Mouse (Mus musculus): ENCODE results near the gene Gna15. TPM values are rescaled to one million over a fixed set of nuclear protein-coding genes. Genes with fewer than 3 reads are reported as not detected.

Gene Gna15
- polyA plus RNA-seq, 1 experiment, result not detected

- H3K36me3 ChIP-seq (ENCODE audit: control insufficient read depth, insufficient read depth), result no peaks in the 10 kb centered on the region
- H3K4me2 ChIP-seq (ENCODE audit: low read depth), result no peak overlapping the region
- H3ac ChIP-seq (ENCODE audit: control insufficient read depth, insufficient read length), result no peak overlapping the region
- no peaks in the 10 kb centered on the region for H3K79me2 ChIP-seq (ENCODE audit: control insufficient read depth, insufficient read depth)
- no peak overlapping the region for H3K4me3 ChIP-seq
- peak in 2 of 3 experiments; percentile 31 to 50 for TF ChIP-seq MYOG (IDR thresholded peaks at IDR 0.05; ENCODE audit: control insufficient read depth in 1 of 3, insufficient read depth in 1 of 3, insufficient read length in 2 of 3, low read depth in 2 of 3)
- peak in 2 of 3 experiments; percentile 38 to 41 for TF ChIP-seq MYOD1 (IDR thresholded peaks at IDR 0.05; ENCODE audit: control insufficient read depth in 1 of 3, insufficient read length in 2 of 3, low read depth in 2 of 3)
- TF ChIP-seq POLR2AphosphoS2 (IDR thresholded peaks at IDR 0.05; ENCODE audit: insufficient read length, low read depth), result no peak
- no peaks in the 10 kb centered on the region for H3K27me3 ChIP-seq (ENCODE audit: control insufficient read depth, insufficient read depth, insufficient read length)
These were observed 2.8 kb upstream of the Gna15 start for GRCm38 (mm10) chr10:81526779-81527178.

- H3K4me3 ChIP-seq, result no peak overlapping the region
- no peaks in the 10 kb centered on the region for H3K27me3 ChIP-seq (ENCODE audit: control insufficient read depth, insufficient read depth, insufficient read length)
- H3K36me3 ChIP-seq (ENCODE audit: control insufficient read depth, insufficient read depth), result no peaks in the 10 kb centered on the region
- no peaks in the 10 kb centered on the region for H3K79me2 ChIP-seq (ENCODE audit: control insufficient read depth, insufficient read depth)
- no peak for TF ChIP-seq POLR2AphosphoS2 (IDR thresholded peaks at IDR 0.05; ENCODE audit: insufficient read length, low read depth)
- no peak for TF ChIP-seq POLR2A (IDR thresholded peaks at IDR 0.05; ENCODE audit: insufficient read length, low read depth)
- TF ChIP-seq REST (IDR thresholded peaks at IDR 0.05; ENCODE audit: insufficient read depth, insufficient read length), result no peak
- no peak for TF ChIP-seq E2F4 (IDR thresholded peaks at IDR 0.05; ENCODE audit: insufficient read depth)
- TF ChIP-seq MYOD1 (IDR thresholded peaks at IDR 0.05; ENCODE audit: control insufficient read depth in 1 of 3, insufficient read length in 2 of 3, low read depth in 2 of 3), result no peak
- TF ChIP-seq TCF3 (IDR thresholded peaks at IDR 0.05; ENCODE audit: insufficient read length, low read depth), result no peak
- no peak for TF ChIP-seq CEBPB (IDR thresholded peaks at IDR 0.05; ENCODE audit: insufficient read depth, poor library complexity, severe bottlenecking)
- no peak for TF ChIP-seq SRF (IDR thresholded peaks at IDR 0.05; ENCODE audit: control insufficient read depth, insufficient read length, low read depth)
- TF ChIP-seq MAX (IDR thresholded peaks at IDR 0.05; ENCODE audit: low read depth), result no peak
- TF ChIP-seq TCF12 (IDR thresholded peaks at IDR 0.05; ENCODE audit: insufficient read depth, poor library complexity, severe bottlenecking), result no peak
- no peak for TF ChIP-seq MYOG (IDR thresholded peaks at IDR 0.05; ENCODE audit: control insufficient read depth in 1 of 3, insufficient read depth in 1 of 3, insufficient read length in 2 of 3, low read depth in 2 of 3)
- no peak for TF ChIP-seq USF1 (IDR thresholded peaks at IDR 0.05; ENCODE audit: low read depth)
- no peak overlapping the region for H3K4me2 ChIP-seq (ENCODE audit: low read depth)
- no peak overlapping the region for H3ac ChIP-seq (ENCODE audit: control insufficient read depth, insufficient read length)
These were observed 1.1 kb upstream of the Gna15 start for GRCm38 (mm10) chr10:81525017-81525694.

DNA sequence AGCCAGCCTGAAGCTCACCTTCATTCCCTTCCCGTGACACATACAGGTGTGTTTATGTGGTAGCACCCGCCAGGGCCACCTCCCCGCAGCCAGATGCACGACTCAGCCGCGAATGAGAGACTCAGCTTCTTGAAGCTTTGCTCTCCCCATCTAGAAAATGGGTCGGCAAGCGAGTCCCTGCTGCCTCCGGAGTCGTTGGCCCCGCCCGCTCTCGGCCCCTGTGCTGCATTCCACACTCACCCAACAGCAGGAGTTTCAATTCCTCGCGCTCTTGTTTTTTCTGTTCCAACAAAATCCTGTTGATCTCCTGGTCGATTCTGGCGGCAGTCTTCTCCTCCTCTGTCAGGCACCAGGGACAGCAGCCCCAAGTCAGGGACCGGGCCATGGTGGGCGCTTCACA lies 455 bp downstream of the Gna15 start:
- no peaks in the 10 kb centered on the region for H3K36me3 ChIP-seq (ENCODE audit: control insufficient read depth, insufficient read depth)
- H3ac ChIP-seq (ENCODE audit: control insufficient read depth, insufficient read length), result no peak overlapping the region
- H3K4me3 ChIP-seq, result no peak overlapping the region
- no peaks in the 10 kb centered on the region for H3K79me2 ChIP-seq (ENCODE audit: control insufficient read depth, insufficient read depth)
- TF ChIP-seq MYOG (IDR thresholded peaks at IDR 0.05; ENCODE audit: control insufficient read depth in 1 of 3, insufficient read depth in 1 of 3, insufficient read length in 2 of 3, low read depth in 2 of 3) (no peak), USF1 (IDR thresholded peaks at IDR 0.05; ENCODE audit: low read depth) (no peak), SRF (IDR thresholded peaks at IDR 0.05; ENCODE audit: control insufficient read depth, insufficient read length, low read depth) (no peak), MYOD1 (IDR thresholded peaks at IDR 0.05; ENCODE audit: control insufficient read depth in 1 of 3, insufficient read length in 2 of 3, low read depth in 2 of 3) (no peak), MAX (IDR thresholded peaks at IDR 0.05; ENCODE audit: low read depth) (no peak), CEBPB (IDR thresholded peaks at IDR 0.05; ENCODE audit: insufficient read depth, poor library complexity, severe bottlenecking) (no peak), E2F4 (IDR thresholded peaks at IDR 0.05; ENCODE audit: insufficient read depth) (no peak), POLR2A (IDR thresholded peaks at IDR 0.05; ENCODE audit: insufficient read length, low read depth) (no peak), POLR2AphosphoS2 (IDR thresholded peaks at IDR 0.05; ENCODE audit: insufficient read length, low read depth) (no peak)
- H3K27me3 ChIP-seq (ENCODE audit: control insufficient read depth, insufficient read depth, insufficient read length), result peaks cover 7% of the 10 kb centered on the region
- H3K4me2 ChIP-seq (ENCODE audit: low read depth), result no peak overlapping the region

DNA sequence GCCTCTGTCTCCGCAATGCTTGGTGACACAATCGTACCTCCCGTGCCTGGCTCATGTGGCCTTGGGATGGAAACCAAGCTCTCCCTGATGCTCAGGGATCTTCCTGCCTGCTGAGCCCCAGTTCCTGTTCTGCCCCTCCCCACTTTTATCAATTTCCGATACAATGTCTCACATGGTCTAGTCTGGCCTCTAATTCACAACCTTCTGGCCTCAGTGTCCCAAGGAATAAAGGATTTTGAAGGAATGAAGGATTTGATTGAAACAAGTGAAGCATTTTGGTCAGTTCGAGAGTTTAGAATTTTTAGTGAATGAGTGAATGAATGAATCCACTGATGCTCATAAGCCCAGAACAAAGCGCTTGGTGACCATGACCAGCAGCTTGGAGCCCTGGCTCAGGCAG lies 883 bp downstream of the Gna15 start:
- TF ChIP-seq USF1 (IDR thresholded peaks at IDR 0.05; ENCODE audit: low read depth), result no peak
- no peak for TF ChIP-seq MYOD1 (IDR thresholded peaks at IDR 0.05; ENCODE audit: control insufficient read depth in 1 of 3, insufficient read length in 2 of 3, low read depth in 2 of 3)
- no peak for TF ChIP-seq REST (IDR thresholded peaks at IDR 0.05; ENCODE audit: insufficient read depth, insufficient read length)
- no peak for TF ChIP-seq TCF3 (IDR thresholded peaks at IDR 0.05; ENCODE audit: insufficient read length, low read depth)
- Histone ChIP-seq H3K27me3 (ENCODE audit: control insufficient read depth, insufficient read depth, insufficient read length) (peaks cover 7% of the 10 kb centered on the region), H3K4me3 (no peak overlapping the region), H3K79me2 (ENCODE audit: control insufficient read depth, insufficient read depth) (no peaks in the 10 kb centered on the region), H3ac (ENCODE audit: control insufficient read depth, insufficient read length) (no peak overlapping the region), H3K4me2 (ENCODE audit: low read depth) (no peak overlapping the region), H3K36me3 (ENCODE audit: control insufficient read depth, insufficient read depth) (no peaks in the 10 kb centered on the region)

GRCm38 (mm10) chr10:81519978-81520365 lies 4.1 kb downstream of the Gna15 start:
- Histone ChIP-seq H3K4me2 (ENCODE audit: low read depth) (no peak overlapping the region), H3K4me3 (no peak overlapping the region), H3K79me2 (ENCODE audit: control insufficient read depth, insufficient read depth) (no peaks in the 10 kb centered on the region), H3ac (ENCODE audit: control insufficient read depth, insufficient read length) (no peak overlapping the region), H3K36me3 (ENCODE audit: control insufficient read depth, insufficient read depth) (no peaks in the 10 kb centered on the region), H3K27me3 (ENCODE audit: control insufficient read depth, insufficient read depth, insufficient read length) (peaks cover 7% of the 10 kb centered on the region)
- TF ChIP-seq MYOG (IDR thresholded peaks at IDR 0.05; ENCODE audit: control insufficient read depth in 1 of 3, insufficient read depth in 1 of 3, insufficient read length in 2 of 3, low read depth in 2 of 3) (no peak), E2F4 (IDR thresholded peaks at IDR 0.05; ENCODE audit: insufficient read depth) (no peak), TCF3 (IDR thresholded peaks at IDR 0.05; ENCODE audit: insufficient read length, low read depth) (no peak), MYOD1 (IDR thresholded peaks at IDR 0.05; ENCODE audit: control insufficient read depth in 1 of 3, insufficient read length in 2 of 3, low read depth in 2 of 3) (no peak), MAX (IDR thresholded peaks at IDR 0.05; ENCODE audit: low read depth) (no peak)

Measured in myocyte (in vitro differentiated cells).